Mouse (Mus musculus) liver, embryonic 15.5 days (tissue): ENCODE results near the gene Klhdc9. TPM values are rescaled to one million over a fixed set of nuclear protein-coding genes. Genes with fewer than 3 reads are reported as not detected.

Source experiments
- polyA plus RNA-seq: library from polyadenylated mRNA; unstranded; fragments of >200 nt; fragmentation: Nextera tagmentation; extraction: Ambion mirVana; gene quantifications from 2 replicates; pipeline ENCODE4 v1.2.1, GENCODE M21; 2015

Klhdc9 gene
- polyA plus RNA-seq, 1 experiment from 2014 or later = 0.21 TPM

Other genes with a start within 250 kb of the Klhdc9 start
- 1.7 and 2.6 TPM in 2 replicates for gene Cfap126, start 246.9 kb downstream of the Klhdc9 start, polyA plus RNA-seq
- 149 and 158 TPM in 2 replicates for gene Sdhc, start 210.2 kb downstream of the Klhdc9 start, polyA plus RNA-seq
- not detected in 2 replicates for gene Mpz, start 210.1 kb downstream of the Klhdc9 start, polyA plus RNA-seq
- 1.7 and 2.1 TPM in 2 replicates for gene Pcp4l1, start 164.5 kb downstream of the Klhdc9 start, polyA plus RNA-seq
- gene Nr1i3, start 146.8 kb downstream of the Klhdc9 start, polyA plus RNA-seq = 1.1 and 1.5 TPM in 2 replicates
- gene Tomm40l, start 138.3 kb downstream of the Klhdc9 start, polyA plus RNA-seq = 15.8 and 16.2 TPM in 2 replicates
- gene Apoa2, start 135.7 kb downstream of the Klhdc9 start, polyA plus RNA-seq = 6,467 and 6,641 TPM in 2 replicates
- gene Fcer1g, start 126.4 kb downstream of the Klhdc9 start, polyA plus RNA-seq = 115 and 118 TPM in 2 replicates
- gene Adamts4, start 110.4 kb downstream of the Klhdc9 start, polyA plus RNA-seq = 0.58 and 0.60 TPM in 2 replicates
- gene Ndufs2, start 109.4 kb downstream of the Klhdc9 start, polyA plus RNA-seq = 137 and 144 TPM in 2 replicates
- gene B4galt3, start 90.5 kb downstream of the Klhdc9 start, polyA plus RNA-seq = 21.9 and 23.5 TPM in 2 replicates
- gene Ppox, start 79.6 kb downstream of the Klhdc9 start, polyA plus RNA-seq = 214 and 226 TPM in 2 replicates
- 24.9 and 28.5 TPM in 2 replicates for gene Usp21, start 72.8 kb downstream of the Klhdc9 start, polyA plus RNA-seq
- gene Ufc1, start 65.8 kb downstream of the Klhdc9 start, polyA plus RNA-seq = 40.6 and 41.4 TPM in 2 replicates
- 18.6 and 20.1 TPM in 2 replicates for gene Dedd, start 31.7 kb downstream of the Klhdc9 start, polyA plus RNA-seq
- gene Nit1, start 15.2 kb downstream of the Klhdc9 start, polyA plus RNA-seq = 33.1 and 39.1 TPM in 2 replicates
- gene Pfdn2, start 15.1 kb downstream of the Klhdc9 start, polyA plus RNA-seq = 32.8 and 37.5 TPM in 2 replicates
- 0.07 and 0.18 TPM in 2 replicates for gene Nectin4, start 9.3 kb upstream of the Klhdc9 start, polyA plus RNA-seq
- 5.0 and 5.3 TPM in 2 replicates for gene Arhgap30, start 28.2 kb upstream of the Klhdc9 start, polyA plus RNA-seq
- gene Usf1, start 50.5 kb upstream of the Klhdc9 start, polyA plus RNA-seq = 18.6 and 21.3 TPM in 2 replicates
- gene Tstd1, start 58.1 kb upstream of the Klhdc9 start, polyA plus RNA-seq = 2.1 and 2.5 TPM in 2 replicates
- gene F11r, start 76.7 kb upstream of the Klhdc9 start, polyA plus RNA-seq = 29.7 and 32.8 TPM in 2 replicates
- 3.3 and 3.5 TPM in 2 replicates for gene Alyref2, start 142.7 kb upstream of the Klhdc9 start, polyA plus RNA-seq
- not detected in 2 replicates for gene Itln1, start 174.5 kb upstream of the Klhdc9 start, polyA plus RNA-seq
- gene Cd244a, start 198.4 kb upstream of the Klhdc9 start, polyA plus RNA-seq = 0.38 and 0.59 TPM in 2 replicates
- gene Ly9, start 246.6 kb upstream of the Klhdc9 start, polyA plus RNA-seq = 1.2 and 1.3 TPM in 2 replicates